Mouse (Mus musculus): ENCODE measurements around the gene Popdc3.

DNA sequence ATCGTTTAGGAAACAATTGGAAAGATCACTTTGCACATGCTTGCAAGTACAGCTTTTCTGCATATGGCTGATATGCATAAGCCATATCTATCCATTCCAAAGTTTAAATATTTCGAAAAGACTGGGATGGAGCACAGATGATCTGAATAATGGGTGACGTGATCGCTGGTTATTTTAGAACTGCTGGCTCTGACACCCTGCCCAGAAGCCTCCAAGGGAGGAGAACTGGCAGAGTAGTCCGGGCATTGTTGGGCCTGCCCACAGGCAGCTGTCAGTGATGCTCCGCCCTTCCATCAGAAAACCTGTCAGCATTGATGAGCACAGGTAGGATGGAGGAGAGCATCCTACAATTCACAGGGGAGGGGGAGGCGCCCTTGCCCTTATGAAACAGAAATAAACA, 41.1 kb upstream of the Popdc3 start:
- TF ChIP-seq GATA1 (IDR thresholded peaks at IDR 0.05; ENCODE audit: low read length) (no peak), TAL1 (IDR thresholded peaks at IDR 0.05; ENCODE audit: low read length) (no peak)

Data from erythroblast, embryonic 14.5 days (primary cell).